Mouse (Mus musculus) cerebellum, postnatal 4 days (tissue): ENCODE data around the gene Ms4a6c.
"Not testable (repeated sequence)": the region's sequence is repeated elsewhere in the genome, so short reads cannot be mapped to it uniquely, and the experiment has no call there.

Experiments
- DNase-seq, 2 experiments: peaks; one replicate each; pipeline ENCODE4 v3.0.0; 2022; ENCODE audit warnings: low spot score in 2 of 2, mixed read lengths in 1 of 2

Gene Ms4a6c

GRCm38 (mm10) chr19:11501326-11501725 lies 32.2 kb downstream of the Ms4a6c start:
- no peak for DNase-seq

GRCm38 (mm10) chr19:11504857-11505256 lies 35.7 kb downstream of the Ms4a6c start:
- DNase-seq = no peak

GRCm38 (mm10) chr19:11513458-11513857 lies 44.3 kb downstream of the Ms4a6c start:
- DNase-seq = no peak

DNA sequence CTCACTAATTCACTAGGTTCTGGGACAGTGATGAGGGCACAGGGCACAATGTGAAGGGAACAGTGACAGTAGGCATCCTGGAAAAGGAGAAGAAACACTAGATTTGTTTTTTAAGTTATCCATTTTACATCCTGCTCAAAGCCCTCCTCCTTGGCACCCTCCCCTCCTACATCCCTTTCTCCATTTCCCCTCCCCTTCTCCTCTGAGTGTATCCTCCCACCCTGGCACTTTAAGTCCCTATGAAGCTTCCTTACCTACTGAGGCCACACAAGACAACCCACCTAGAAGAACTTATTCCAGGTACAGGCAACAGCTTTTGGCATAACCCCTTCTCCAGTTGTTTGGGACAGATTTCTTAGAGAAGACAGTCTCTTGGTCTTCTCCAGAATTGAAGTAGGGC lies 47.1 kb downstream of the Ms4a6c start, which contains the start of gene Ms4a6b:
Gene Ms4a6b, plus strand, starts transcription at position 267 of the 400 bp plus-strand sequence.
- DNase-seq = no peak

DNA sequence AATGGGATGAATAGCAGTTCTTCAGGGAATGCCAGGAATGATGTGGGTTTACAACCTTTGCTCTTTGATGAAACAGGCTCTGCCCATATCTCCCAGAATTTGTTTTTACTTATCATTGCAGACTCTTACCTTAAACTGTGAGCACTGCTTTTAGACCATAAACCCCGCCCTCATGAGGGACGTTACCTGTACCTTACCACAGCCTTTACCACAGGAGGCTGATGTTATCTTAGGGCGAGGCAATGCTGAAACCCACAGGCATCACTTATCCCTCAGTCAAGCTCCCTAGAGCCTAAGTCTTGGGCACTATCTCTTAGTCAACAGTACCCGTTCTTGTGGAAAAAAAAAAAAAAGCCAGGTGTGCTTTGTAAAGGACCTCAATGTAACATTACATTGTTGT lies 47.7 kb downstream of the Ms4a6c start:
- no peak for DNase-seq

DNA sequence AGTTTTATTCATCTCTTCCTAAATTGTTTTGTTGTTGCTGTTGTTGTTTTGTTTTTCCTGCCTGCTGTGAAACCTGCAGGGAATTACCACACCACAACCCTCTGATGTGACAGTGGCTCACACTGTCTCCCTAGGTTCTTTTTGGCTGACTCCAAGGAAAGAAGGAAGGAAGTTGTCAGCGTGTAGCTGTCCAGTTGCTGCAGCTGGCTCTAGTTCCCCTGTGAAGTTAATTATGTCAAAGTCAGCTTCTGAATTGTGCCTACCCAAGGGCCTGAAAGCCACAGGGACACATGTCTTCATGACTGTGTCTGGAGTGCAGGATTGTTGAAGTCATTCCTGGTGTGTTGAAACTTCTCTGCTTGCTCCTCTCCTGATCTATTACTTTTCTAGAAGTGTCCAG lies 48.2 kb downstream of the Ms4a6c start:
- not testable (repeated sequence) for DNase-seq

- DNase-seq = not testable (repeated sequence)
These were observed 49.2 kb downstream of the Ms4a6c start for GRCm38 (mm10) chr19:11518356-11518755.

GRCm38 (mm10) chr19:11520146-11520545 lies 51.0 kb downstream of the Ms4a6c start:
- DNase-seq = no peak
